Mouse (Mus musculus) forebrain, embryonic 13.5 days (tissue): Measurements from ENCODE around the gene Agfg1. TPM values are rescaled to one million over a fixed set of nuclear protein-coding genes. Genes with fewer than 3 reads are reported as not detected.
"Not testable (repeated sequence)": the region's sequence is repeated elsewhere in the genome, so short reads cannot be mapped to it uniquely, and the experiment has no call there.

Source experiments
- ATAC-seq: fragments of 200-750 bp; cut with Nextera tagmentation; 2 replicates; pipeline ENCODE4 v1.8.0; 2017
- H3K27ac ChIP-seq: fragments of 300-500 bp; sonication (generic); 2 replicates; pipeline ENCODE4 v1.5.1; 2015; ENCODE audit warnings: inconsistent platforms, mild to moderate bottlenecking, moderate library complexity
- H3K27me3 ChIP-seq: fragments of 300-500 bp; sonication (generic); 2 replicates; pipeline ENCODE4 v1.6.1; 2015; ENCODE audit warnings: mild to moderate bottlenecking, inconsistent platforms
- H3K36me3 ChIP-seq: fragments of 300-500 bp; sonication (generic); 2 replicates; pipeline ENCODE4 v1.6.1; 2015; ENCODE audit warnings: mild to moderate bottlenecking, inconsistent platforms; ENCODE audit not compliant: poor library complexity, severe bottlenecking
- H3K4me1 ChIP-seq: fragments of 300-500 bp; sonication (generic); 2 replicates; pipeline ENCODE4 v1.6.1; 2015; ENCODE audit warnings: inconsistent platforms
- H3K4me2 ChIP-seq: fragments of 300-500 bp; sonication (generic); 2 replicates; pipeline ENCODE4 v1.6.1; 2015; ENCODE audit warnings: inconsistent platforms, mild to moderate bottlenecking, moderate library complexity
- H3K4me3 ChIP-seq: fragments of 300-500 bp; sonication (generic); 2 replicates; pipeline ENCODE4 v1.5.1; 2015; ENCODE audit warnings: mild to moderate bottlenecking, inconsistent platforms
- H3K9ac ChIP-seq: fragments of 300-500 bp; sonication (generic); 2 replicates; pipeline ENCODE4 v1.6.1; 2015; ENCODE audit warnings: mild to moderate bottlenecking, inconsistent platforms
- H3K9me3 ChIP-seq: fragments of 300-500 bp; sonication (generic); replicated peaks from 2 replicates; pipeline ENCODE4 v1.6.1; 2016; ENCODE audit warnings: inconsistent platforms
- WGBS: fragments of 180-500 bp; shearing (Covaris S2); methylation state at CpG from one replicate; pipeline ENCODE4 v1.1.7; 2015; 5-methylcytosine and 5-hydroxymethylcytosine counted together
- microRNA-seq: library from miRNA; unstranded; fragments of <30 nt; microRNA quantifications from one replicate; pipeline ENCODE4, GENCODE M21; 2016
- polyA plus RNA-seq: library from polyadenylated mRNA; unstranded; fragments of >200 nt; fragmentation: Nextera tagmentation; extraction: Ambion mirVana; gene quantifications from 2 replicates; pipeline ENCODE4 v1.2.1, GENCODE M21; 2015

Gene Agfg1
- polyA plus RNA-seq, 1 experiment from 2014 or later = 31.7 TPM

DNA sequence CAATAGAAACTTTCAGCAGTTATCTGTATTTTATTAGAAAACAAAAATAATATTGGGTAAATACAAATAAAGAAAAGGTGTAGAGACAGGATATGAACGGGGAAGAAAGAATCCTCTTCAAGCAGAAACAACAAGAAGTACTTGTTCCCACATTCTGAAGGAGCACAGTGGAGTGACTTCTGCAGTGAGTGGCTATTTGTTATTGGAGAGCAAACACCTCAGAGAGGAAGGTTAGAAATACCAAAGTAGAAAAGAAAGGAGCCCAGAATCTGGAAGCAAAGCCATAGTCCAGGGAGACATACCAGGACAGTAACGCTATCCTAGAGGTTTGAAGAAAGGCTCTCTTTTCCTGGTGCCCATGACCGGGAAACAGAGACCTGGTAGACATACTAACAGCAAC lies 91.3 kb downstream of the Agfg1 start:
- H3K4me1 ChIP-seq, H3K27me3 ChIP-seq, H3K9ac ChIP-seq, H3K4me2 ChIP-seq, H3K4me3 ChIP-seq, H3K9me3 ChIP-seq, H3K27ac ChIP-seq, ATAC-seq, H3K36me3 ChIP-seq: not testable (repeated sequence)
- WGBS = 93% methylated on average over 3 of the region's 3 CpGs

DNA sequence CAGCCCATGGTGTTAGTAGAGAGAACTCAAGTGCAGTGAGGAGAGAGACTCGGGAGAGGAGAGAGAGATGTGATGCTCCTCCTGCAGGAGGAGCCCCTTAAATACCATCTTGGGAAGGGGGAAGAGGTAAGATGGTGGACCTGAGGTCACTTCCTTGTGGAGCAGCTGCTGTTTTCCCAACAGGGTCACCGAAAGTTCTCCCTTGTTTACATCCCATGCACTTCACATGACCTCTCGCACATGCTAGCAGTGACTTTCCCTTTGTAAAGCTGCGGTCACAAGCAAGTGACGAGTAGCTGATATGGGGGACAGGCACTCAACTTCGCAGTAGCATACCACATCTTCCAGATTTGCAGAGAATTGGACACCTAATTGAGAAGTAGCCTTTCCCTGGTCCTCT lies 92.0 kb downstream of the Agfg1 start, which contains the start of gene Gm6217:
Gm6217 (minus strand) TSS at position 74 of the 400 bp plus-strand sequence.
- not testable (repeated sequence) for H3K9me3 ChIP-seq, H3K9ac ChIP-seq, H3K27ac ChIP-seq, H3K4me1 ChIP-seq, H3K36me3 ChIP-seq, H3K4me2 ChIP-seq, H3K4me3 ChIP-seq, H3K27me3 ChIP-seq, ATAC-seq
- WGBS = no CpG with 5 or more reads among the region's 6 CpGs

- H3K9ac ChIP-seq = no peak overlapping the region
- H3K9me3 ChIP-seq = no peaks in the 10 kb centered on the region
- no peak overlapping the region for H3K4me3 ChIP-seq
- 95% methylated on average over 5 of the region's 5 CpGs for WGBS
- H3K36me3 ChIP-seq = no peaks in the 10 kb centered on the region
- no peak for ATAC-seq
- H3K27ac ChIP-seq = no peak overlapping the region
- no peak overlapping the region for H3K4me2 ChIP-seq
- H3K27me3 ChIP-seq = no peaks in the 10 kb centered on the region
- H3K4me1 ChIP-seq = no peaks in the 10 kb centered on the region
These were observed 99.4 kb downstream of the Agfg1 start for GRCm38 (mm10) chr1:82938666-82939065.

GRCm38 (mm10) chr1:82942505-82942904 lies 103.2 kb downstream of the Agfg1 start:
- not testable (repeated sequence) for H3K9me3 ChIP-seq, H3K9ac ChIP-seq, ATAC-seq, H3K4me3 ChIP-seq, H3K4me2 ChIP-seq, H3K36me3 ChIP-seq, H3K27ac ChIP-seq, H3K27me3 ChIP-seq, H3K4me1 ChIP-seq
- 94% methylated on average over 1 of the region's 2 CpGs for WGBS

GRCm38 (mm10) chr1:82943295-82943694 lies 104.0 kb downstream of the Agfg1 start, which contains the start of gene A030003K21Rik:
A030003K21Rik (minus strand) TSS chr1:82943388.
- not testable (repeated sequence) for H3K9me3 ChIP-seq, H3K27me3 ChIP-seq, H3K9ac ChIP-seq, H3K4me1 ChIP-seq, H3K4me3 ChIP-seq, H3K4me2 ChIP-seq, H3K36me3 ChIP-seq, H3K27ac ChIP-seq, ATAC-seq
- WGBS = no CpG with 5 or more reads among the region's 6 CpGs

GRCm38 (mm10) chr1:82946029-82946428 lies 106.7 kb downstream of the Agfg1 start:
- not testable (repeated sequence) for H3K9me3 ChIP-seq, ATAC-seq, H3K9ac ChIP-seq, H3K27me3 ChIP-seq, H3K27ac ChIP-seq, H3K4me1 ChIP-seq, H3K36me3 ChIP-seq, H3K4me2 ChIP-seq, H3K4me3 ChIP-seq
- no CpG with 5 or more reads among the region's 2 CpGs for WGBS

- no peak overlapping the region for H3K4me3 ChIP-seq
- no peak overlapping the region for H3K9ac ChIP-seq
- no peaks in the 10 kb centered on the region for H3K4me1 ChIP-seq
- no peak for ATAC-seq
- no peak overlapping the region for H3K27ac ChIP-seq
- H3K27me3 ChIP-seq = no peaks in the 10 kb centered on the region
- WGBS = 81% methylated on average over 2 of the region's 2 CpGs
- no peaks in the 10 kb centered on the region for H3K9me3 ChIP-seq
- no peak overlapping the region for H3K4me2 ChIP-seq
- no peaks in the 10 kb centered on the region for H3K36me3 ChIP-seq
These were observed 109.3 kb downstream of the Agfg1 start for GRCm38 (mm10) chr1:82948601-82949000.

Small RNA genes lying within 50 kb of the gene (microRNA-seq; reads per million reads assigned to microRNA genes)
- gene Gm22396 = 1.6 reads per million

Other genes starting within 250 kb of the Agfg1 start
- gene Mff, start 114.6 kb upstream of the Agfg1 start, polyA plus RNA-seq = 336 and 349 TPM in 2 replicates
- 0.20 and 0.36 TPM in 2 replicates for gene Tm4sf20, start 71.0 kb upstream of the Agfg1 start, polyA plus RNA-seq
- not detected in 2 replicates for gene Gm47791, start 68.2 kb upstream of the Agfg1 start, polyA plus RNA-seq
- not detected in 2 replicates for gene A030005L19Rik, start 73.8 kb downstream of the Agfg1 start, polyA plus RNA-seq
- not detected in 2 replicates for gene A030014E15Rik, start 85.4 kb downstream of the Agfg1 start, polyA plus RNA-seq
- gene Gm6217, start 91.9 kb downstream of the Agfg1 start, polyA plus RNA-seq = not detected in 2 replicates
- not detected in 2 replicates for gene A030003K21Rik, start 103.9 kb downstream of the Agfg1 start, polyA plus RNA-seq
- not detected in 2 replicates for gene Gm7544, start 116.5 kb downstream of the Agfg1 start, polyA plus RNA-seq
- gene Gm47955, start 120.8 kb downstream of the Agfg1 start, polyA plus RNA-seq = not detected in 2 replicates
- gene Gm47959, start 161.1 kb downstream of the Agfg1 start, polyA plus RNA-seq = not detected in 2 replicates
- 0.35 and 0.59 TPM in 2 replicates for gene Slc19a3, start 199.0 kb downstream of the Agfg1 start, polyA plus RNA-seq
- not detected in 2 replicates for gene Krtap28-10, start 203.0 kb downstream of the Agfg1 start, polyA plus RNA-seq
- gene Gm47969, start 205.4 kb downstream of the Agfg1 start, polyA plus RNA-seq = not detected in 2 replicates
- not detected in 2 replicates for gene A030005K14Rik, start 219.9 kb downstream of the Agfg1 start, polyA plus RNA-seq
- not detected in 2 replicates for gene Krtap28-13, start 221.4 kb downstream of the Agfg1 start, polyA plus RNA-seq